Mouse (Mus musculus): ENCODE data around the gene Ergic1.

- no peak for TF ChIP-seq CTCF (IDR thresholded peaks at IDR 0.05; ENCODE audit: extremely low read depth, insufficient read length, insufficient replicate concordance, low read depth, low read length)
- no peak for TF ChIP-seq POLR2A (IDR thresholded peaks at IDR 0.05; ENCODE audit: low read depth, low read length)
Observed at GRCm38 (mm10) chr17:26633186-26633585, 71.9 kb downstream of the Ergic1 start.
